Mouse (Mus musculus): ENCODE data around the gene Creb3l2.
"Not testable (repeated sequence)": the region's sequence is repeated elsewhere in the genome, so short reads cannot be mapped to it uniquely, and the experiment has no call there.

Creb3l2 gene

DNA sequence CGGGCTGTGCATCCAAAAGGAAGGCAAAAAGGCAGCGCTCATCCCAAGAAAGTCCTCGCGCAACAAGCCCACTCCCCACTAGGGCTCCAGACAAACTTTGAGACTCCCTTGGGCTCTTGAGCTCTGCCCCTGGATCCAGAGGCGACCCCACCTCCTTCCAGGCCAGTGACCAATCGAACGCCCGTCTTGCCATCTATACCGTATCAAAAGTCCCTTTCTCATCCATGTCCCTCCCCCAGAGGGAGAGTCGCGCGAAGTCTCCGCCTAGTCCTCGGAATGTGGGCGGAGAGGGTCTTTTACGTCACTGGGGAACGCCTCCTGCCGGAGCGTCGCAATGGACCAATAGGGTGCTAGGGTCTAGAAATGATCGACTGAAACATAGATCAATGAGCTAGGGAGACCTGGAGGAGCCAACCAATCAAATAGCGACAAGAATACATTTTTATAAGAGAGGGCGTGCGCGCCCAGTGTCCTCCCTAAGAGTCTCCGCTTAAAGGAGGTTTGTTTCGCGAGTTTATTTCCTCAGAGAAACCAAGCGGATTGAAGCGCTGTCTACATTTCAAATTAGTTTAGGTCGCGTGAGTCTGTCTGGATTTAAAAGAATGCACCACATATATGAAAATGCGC, at the start of gene Creb3l2:
Gene Creb3l2, minus strand, starts transcription at position 106 of the 627 bp plus-strand sequence.
- peak; percentile 99 for DNase-seq

DNA sequence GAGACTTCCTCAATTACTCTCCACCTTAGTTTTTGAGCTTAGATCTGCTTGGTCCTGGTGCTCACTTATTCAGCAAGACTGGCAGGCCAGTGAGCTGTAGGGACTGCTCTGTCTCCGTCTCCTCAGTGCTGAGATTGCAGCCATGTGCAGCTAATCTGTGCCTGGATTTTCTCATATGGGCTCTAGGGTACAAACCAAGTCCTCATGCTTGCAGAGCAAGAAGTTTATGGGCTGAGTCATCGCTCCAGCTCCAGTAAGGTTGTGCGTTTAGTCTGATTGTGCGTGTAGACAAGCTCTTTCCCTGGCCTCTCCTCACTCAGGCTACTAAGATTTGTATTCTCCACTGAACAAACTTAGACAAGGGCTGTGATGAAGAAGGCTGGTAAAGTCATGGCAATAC, 44.6 kb upstream of the Creb3l2 start:
- DNase-seq, result no peak

DNA sequence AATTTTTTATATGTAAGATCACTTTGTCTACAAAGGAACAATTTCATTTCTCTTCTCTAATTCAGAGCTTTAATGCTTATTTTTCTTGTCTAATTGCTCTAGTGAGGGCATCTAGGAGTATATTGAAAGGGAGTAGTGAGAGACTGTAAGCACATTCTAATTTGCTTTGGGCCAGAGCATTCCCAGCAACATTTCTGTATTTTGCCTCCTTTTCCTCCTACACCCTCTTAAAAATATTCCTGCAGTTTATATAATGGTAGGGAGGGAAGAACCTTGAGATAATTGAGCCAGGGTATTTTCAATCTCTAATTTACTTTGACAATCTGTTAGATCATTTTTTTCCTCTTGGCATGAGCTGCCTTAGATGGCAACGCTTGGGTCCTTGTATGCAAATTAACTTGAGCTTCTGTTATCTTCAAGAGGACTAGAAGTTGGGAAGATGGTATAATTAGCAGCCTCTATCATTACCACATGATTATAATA, 42.7 kb upstream of the Creb3l2 start:
- no peak for DNase-seq

DNA sequence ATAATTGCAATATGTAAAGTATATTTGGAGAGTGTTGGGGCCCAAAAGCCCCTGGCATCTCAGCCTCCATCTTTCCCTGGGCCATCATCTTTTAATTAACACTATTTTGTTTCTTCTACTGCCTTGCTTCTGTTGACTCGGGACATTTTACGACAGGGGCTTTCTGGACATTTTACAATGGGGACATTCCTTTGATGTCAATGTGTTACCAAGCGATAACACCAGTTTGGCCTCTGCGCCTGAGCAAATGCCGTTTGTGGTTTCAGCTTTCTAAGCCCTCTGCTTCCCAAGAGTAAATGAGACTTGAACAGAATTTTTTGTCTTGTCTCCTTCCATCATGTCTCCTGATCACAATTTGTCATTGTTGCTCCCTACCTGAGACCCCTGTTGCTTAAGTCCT, 41.3 kb upstream of the Creb3l2 start:
- DNase-seq, result no peak

DNA sequence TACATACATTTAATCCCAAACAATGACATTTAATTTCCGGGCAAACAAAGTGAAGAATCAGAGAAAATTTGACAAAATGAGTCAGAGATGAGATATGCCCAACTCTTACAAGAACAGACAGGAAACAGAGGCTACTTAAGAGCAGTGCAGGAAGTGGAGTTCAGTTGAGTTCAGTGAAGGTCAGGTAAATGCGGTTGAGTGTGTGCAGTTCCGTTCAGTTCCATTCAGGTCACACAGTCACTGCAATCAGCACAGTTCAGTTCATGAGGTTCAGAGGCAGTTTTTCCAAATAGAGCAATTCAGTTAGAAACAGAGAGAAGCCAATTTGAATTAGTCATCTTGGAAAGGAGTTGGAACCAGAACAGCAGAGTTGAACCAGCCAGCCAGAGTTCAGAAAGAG, 39.2 kb upstream of the Creb3l2 start:
- DNase-seq, result no peak

DNA sequence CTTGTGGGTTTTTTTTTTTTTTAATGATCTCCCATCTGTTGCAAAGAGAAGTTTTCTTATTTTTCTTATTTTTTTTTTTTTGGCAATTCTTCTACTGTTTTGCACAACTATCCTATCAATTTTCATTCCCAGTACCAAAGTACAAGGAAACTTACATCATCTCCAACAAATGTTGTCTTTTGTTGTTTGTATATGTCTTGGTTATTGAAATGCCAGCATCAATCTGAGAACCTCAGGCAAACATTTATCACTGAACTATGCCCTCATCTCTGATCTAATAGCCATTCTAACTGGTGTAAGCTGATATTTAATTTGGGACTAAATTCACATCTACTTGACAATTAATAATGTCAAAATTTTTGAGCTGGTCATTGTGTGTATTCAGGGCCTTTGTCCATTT, 38.1 kb upstream of the Creb3l2 start:
- DNase-seq, result no peak

- DNase-seq, result no peak
These were observed 36.5 kb upstream of the Creb3l2 start for GRCm38 (mm10) chr6:37478481-37478880.

GRCm38 (mm10) chr6:37473674-37474342, 31.9 kb upstream of the Creb3l2 start:
- DNase-seq, result no peak

- no peak for DNase-seq
These were observed 28.3 kb upstream of the Creb3l2 start for GRCm38 (mm10) chr6:37470216-37470615.

DNA sequence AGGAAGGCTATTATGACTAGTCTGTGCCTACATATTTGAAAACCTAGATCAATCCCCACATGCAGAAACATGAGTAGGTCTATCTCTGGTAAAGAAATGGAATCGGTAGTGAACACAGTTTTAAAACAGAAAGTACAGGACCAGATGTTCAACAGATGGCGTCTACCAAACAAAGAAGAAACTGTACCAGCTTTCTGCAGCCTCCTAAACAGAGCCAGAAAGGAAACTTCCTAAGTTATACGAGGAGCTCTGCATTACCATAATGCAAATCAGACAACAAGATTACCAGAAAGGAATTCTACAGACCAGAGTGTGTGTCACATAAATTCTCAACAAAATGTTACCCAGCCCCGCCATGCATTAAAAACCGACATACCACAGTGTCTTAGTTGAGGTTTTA, 23.9 kb upstream of the Creb3l2 start:
- DNase-seq, result peak; percentile 61

DNA sequence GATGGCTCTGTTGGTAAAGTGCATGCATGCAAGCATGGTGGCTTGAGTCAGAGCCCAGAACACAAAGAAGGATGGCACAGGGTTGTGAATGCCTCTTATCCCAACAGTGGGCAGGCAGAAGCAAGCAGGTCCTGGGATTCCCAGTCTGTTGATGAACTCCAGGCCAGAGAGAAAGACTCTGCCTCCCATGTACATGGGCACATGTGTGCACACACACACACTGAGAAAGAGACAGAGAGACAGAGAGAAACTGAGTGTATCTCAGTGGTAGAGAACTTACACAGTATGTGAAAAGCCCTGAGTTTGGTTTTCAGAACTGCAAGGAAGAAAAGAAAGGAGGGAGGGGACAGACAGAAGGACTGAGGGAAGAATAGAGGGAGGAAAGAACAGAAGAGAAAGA, 23.4 kb upstream of the Creb3l2 start:
- DNase-seq, result no peak

DNA sequence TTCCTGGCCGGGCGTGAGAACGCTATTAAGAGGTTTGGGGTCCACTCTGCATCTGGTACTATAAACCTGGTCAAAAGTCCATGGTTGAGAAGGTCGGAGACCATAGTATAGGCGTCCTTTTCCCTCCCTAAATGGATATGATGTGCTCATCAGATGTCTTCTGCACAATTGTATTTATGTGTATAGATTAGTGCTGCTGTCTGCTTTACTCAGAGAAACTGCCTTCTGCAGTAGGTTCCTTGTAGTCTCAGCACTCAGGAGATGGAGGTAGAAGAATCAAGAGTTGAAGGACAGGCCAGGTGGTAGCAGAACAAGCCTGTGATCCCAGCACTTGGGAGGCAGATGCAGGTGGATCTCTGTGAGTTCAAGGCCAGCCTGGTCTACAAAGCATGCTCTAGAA, 22.6 kb upstream of the Creb3l2 start:
- DNase-seq, result no peak

GRCm38 (mm10) chr6:37463517-37464482, 21.9 kb upstream of the Creb3l2 start:
- DNase-seq, result peak; percentile 77

GRCm38 (mm10) chr6:37460681-37461080, 18.7 kb upstream of the Creb3l2 start:
- DNase-seq, result no peak

GRCm38 (mm10) chr6:37459656-37460055, 17.7 kb upstream of the Creb3l2 start:
- DNase-seq, result not testable (repeated sequence)

DNA sequence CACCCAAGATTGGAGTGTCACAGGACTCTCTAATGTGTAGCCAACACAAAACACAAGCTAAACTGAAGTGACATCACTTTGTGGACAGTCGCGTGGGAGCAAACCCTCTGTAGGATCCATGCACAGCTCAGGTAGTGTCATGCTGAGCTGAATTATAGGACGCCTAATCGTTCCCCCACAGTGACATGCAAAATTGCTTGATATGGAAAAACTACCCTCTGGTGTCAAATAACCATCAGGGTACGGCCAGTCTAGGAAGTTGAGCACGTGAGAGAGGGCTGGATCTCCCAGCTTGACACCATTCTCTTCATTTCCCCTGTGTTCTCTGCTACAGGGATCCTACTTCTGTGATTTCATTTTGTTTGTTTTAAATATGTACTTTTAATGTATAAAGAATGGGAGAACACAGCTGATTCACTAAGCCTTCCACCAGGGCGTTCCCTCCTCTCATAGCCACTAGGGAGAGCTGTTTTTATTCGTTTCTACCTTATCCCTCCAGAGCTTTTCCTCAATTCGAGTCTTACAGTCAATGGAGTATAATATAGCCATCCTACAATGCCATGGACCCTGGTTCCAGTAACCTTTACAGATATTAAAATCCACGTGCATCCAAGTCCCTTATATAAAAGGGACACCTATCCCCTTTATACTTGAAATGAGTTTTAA, 16.2 kb upstream of the Creb3l2 start:
- DNase-seq, result no peak

- DNase-seq, result no peak
These were observed 13.6 kb upstream of the Creb3l2 start for GRCm38 (mm10) chr6:37455540-37455939.

DNA sequence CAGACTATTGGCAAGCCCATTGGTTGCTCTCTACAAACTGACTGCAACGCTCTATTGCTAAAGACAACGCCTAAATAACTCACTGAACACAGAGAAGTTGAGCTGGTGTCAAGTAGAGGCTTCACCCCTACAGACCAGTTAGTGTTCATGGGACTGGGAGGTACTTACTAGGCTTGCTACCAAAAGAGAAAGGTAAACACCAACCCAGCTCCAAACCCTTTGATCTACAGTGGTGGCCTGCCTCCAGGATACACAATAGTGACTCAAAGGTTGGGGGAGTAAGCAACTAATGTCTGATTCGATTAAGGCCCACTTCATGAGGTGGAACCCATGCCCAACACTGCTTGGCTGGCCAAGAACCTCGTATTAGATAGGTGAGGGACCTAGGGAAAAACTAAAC, 11.1 kb upstream of the Creb3l2 start:
- no peak for DNase-seq

- no peak for DNase-seq
These were observed 9.7 kb upstream of the Creb3l2 start for GRCm38 (mm10) chr6:37451664-37452063.

- DNase-seq, result no peak
These were observed 5.9 kb upstream of the Creb3l2 start for GRCm38 (mm10) chr6:37447704-37448466.

DNA sequence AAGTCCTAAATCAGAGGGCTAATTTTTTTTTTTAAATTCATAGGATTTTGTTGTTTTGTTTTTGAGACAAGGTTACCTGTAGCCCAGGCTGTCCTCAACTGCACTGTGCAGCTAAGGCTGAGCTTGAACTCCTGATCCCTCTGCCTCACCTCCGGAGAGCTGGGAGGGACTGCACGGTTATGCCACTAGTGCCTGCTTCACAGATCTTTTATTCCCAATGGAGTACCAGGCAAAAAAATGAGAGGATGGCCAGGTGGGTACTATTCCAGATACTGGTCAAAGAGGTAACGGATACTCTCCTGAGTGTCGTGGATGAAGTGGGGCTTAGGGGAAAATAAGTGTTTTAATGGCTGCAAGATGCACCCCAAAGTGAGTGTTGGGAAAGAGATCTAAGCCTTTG, 835 bp upstream of the Creb3l2 start:
- DNase-seq, result no peak

Measured in layer of hippocampus, adult 9-11 months (tissue).